Mouse (Mus musculus): ENCODE measurements around the gene Arhgap9. TPM values are rescaled to one million over a fixed set of nuclear protein-coding genes. Genes with fewer than 3 reads are reported as not detected.

The Arhgap9 gene
- total RNA-seq, 2 experiments from 2014 or later: 0.89 to 0.99 TPM

GRCm38 (mm10) chr10:127287936-127288293 is 33.8 kb upstream of the Arhgap9 start:
- TF ChIP-seq CTCF (IDR thresholded peaks at IDR 0.05): no peak
- Histone ChIP-seq H3K27ac (peak overlapping the region; percentile 98), H3K4me3 (peak overlapping the region; percentile 97)
- intact Hi-C loops (cut with DNase I): no loop called here
- DNase-seq: peak; percentile 36

DNA sequence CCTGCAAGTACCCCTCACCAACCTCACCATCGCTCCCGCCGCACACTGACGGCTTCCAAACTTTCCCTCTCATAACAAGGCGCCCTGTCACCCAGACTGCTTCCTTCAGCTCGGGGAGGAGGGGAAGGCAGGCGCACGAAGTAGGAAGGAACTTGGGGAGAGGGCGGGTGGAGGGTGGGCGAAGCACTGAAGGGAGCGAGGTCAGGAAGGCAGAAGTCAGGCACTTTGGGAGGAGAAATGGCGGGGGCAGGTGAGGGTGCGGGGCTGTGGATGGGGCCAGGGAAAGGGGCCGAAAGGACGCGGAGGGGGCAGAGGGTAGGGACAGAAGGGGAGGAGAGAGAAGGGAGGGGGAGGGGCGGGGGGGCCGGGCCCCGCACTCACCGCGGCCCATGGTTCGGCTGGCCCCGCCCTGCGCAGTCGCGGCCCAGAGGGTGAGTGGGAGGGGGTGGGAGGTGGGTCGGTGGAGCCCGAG is 33.4 kb upstream of the Arhgap9 start:
- H3K27ac ChIP-seq: peak overlapping the region; percentile 98
- intact Hi-C loops (cut with DNase I): no loop called here
- H3K4me3 ChIP-seq: peak overlapping the region; percentile 97
- TF ChIP-seq CTCF (IDR thresholded peaks at IDR 0.05): no peak
- DNase-seq: no peak

DNA sequence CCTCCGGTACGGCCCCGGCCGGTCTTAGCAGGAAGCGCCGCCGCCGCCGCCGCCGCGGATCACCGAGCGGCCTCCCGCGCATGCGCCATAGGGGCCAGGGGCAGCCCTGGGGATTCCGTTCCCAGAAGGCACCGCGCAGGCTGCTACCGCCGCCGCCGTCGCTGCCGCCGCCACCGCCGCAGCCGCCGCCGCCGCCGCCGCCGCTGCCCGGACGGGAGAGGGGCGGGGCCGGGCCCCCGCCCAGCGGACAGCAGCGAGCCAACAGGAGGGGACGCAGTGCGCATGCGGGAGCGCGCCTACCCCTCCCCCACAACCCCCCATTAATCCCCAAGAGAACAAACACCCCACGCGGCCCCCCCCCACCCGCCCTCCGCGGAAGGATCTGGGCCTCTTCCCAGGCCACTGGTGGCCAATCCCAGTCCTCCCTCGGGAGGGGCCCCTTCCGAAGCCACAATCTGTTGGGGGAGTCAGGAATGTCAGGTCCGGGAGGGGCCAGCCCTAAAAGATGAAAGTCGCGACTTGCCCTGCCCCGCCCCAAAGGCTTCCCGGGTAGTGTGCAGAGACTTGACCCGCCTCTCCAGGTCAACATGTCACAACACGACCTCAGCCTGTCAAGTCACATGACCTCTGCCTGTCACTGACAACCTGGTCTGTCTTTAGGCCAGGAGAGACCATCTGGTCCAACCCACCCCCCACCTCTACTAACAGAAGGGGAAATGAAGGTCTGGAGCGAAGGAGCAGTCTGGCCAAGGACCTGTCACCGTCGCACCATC is 32.8 kb upstream of the Arhgap9 start, which contains the start of gene Mbd6:
Mbd6 (minus strand) TSS at position 219 of the 773 bp plus-strand sequence.
- peak; percentile 96 for DNase-seq
- Histone ChIP-seq H3K27ac (peak within 1 kb of the TSS; percentile 98), H3K4me3 (peak within 1 kb of the TSS; percentile 97)
- intact Hi-C loops (cut with DNase I): no loop called here
- no peak for TF ChIP-seq CTCF (IDR thresholded peaks at IDR 0.05)

DNA sequence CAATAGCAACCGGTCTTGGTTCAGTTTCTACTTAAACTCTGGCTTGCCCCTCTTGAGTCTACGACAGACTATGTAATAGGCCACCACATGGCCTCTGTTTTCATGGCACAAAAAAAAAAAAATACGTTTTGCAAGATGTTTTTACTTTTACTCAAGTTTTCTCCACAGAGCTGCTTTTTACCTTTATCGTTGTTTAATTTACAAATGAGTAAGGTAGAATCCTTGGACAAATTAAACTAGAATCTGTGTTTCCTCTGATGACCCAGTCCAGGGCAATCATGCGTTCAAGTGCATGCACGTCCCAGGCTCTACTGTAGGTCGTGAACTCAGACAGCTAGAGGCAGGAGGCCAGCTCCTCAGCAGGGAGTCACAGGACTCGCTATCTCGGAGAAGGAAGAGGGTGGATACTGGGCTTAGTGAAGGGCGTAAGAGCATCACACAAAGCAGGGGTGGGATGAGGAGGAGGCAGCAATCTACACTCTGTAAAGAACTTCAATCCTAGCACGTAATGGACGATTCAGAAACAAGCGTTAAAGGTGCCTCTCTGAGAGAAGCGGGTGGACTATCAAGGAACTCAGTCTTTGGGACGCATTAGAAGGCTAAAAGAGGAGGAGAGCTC is 32.1 kb upstream of the Arhgap9 start:
- intact Hi-C loops (cut with DNase I): loop anchor here (1.0 kb wide), 1 partner anchor 22 kb away; the partner anchor contains the start of gene Mars
- Histone ChIP-seq H3K4me3 (peak overlapping the region; percentile 97), H3K27ac (peak overlapping the region; percentile 98)
- TF ChIP-seq CTCF (IDR thresholded peaks at IDR 0.05): no peak
- DNase-seq: peak; percentile 82

- intact Hi-C loops (cut with DNase I): loop anchor here (1.0 kb wide), 1 partner anchor 21 kb away; the partner anchor contains the start of gene Mars
These were observed 31.3 kb upstream of the Arhgap9 start for GRCm38 (mm10) chr10:127290307-127290929.

GRCm38 (mm10) chr10:127290930-127291880 is 30.6 kb upstream of the Arhgap9 start:
- Histone ChIP-seq H3K4me3 (peak overlapping the region; percentile 97), H3K27ac (peak overlapping the region; percentile 98)
- intact Hi-C loops (cut with DNase I): loop anchor here (1.0 kb wide), 1 partner anchor 20 kb away; the partner anchor contains the start of gene Mars
- no peak for TF ChIP-seq CTCF (IDR thresholded peaks at IDR 0.05)
- peak; percentile 77 for DNase-seq

More at GRCm38 (mm10) chr10:127290307-127290929, 31.3 kb upstream of the Arhgap9 start:
- peak; percentile 100 for DNase-seq
- Histone ChIP-seq H3K27ac (peak overlapping the region; percentile 98), H3K4me3 (peak overlapping the region; percentile 97)
- TF ChIP-seq CTCF (IDR thresholded peaks at IDR 0.05): no peak

- H3K4me3 ChIP-seq: peak overlapping the region; percentile 97
- DNase-seq: no peak
- peak overlapping the region; percentile 98 for H3K27ac ChIP-seq
- intact Hi-C loops (cut with DNase I): no loop called here
- no peak for TF ChIP-seq CTCF (IDR thresholded peaks at IDR 0.05)
These were observed 29.7 kb upstream of the Arhgap9 start for GRCm38 (mm10) chr10:127291881-127292638.

GRCm38 (mm10) chr10:127292987-127293538 is 28.7 kb upstream of the Arhgap9 start:
- DNase-seq: peak; percentile 76
- peak overlapping the region; percentile 97 for H3K4me3 ChIP-seq
- peak overlapping the region; percentile 98 for H3K27ac ChIP-seq
- no peak for TF ChIP-seq CTCF (IDR thresholded peaks at IDR 0.05)
- intact Hi-C loops (cut with DNase I): no loop called here

DNA sequence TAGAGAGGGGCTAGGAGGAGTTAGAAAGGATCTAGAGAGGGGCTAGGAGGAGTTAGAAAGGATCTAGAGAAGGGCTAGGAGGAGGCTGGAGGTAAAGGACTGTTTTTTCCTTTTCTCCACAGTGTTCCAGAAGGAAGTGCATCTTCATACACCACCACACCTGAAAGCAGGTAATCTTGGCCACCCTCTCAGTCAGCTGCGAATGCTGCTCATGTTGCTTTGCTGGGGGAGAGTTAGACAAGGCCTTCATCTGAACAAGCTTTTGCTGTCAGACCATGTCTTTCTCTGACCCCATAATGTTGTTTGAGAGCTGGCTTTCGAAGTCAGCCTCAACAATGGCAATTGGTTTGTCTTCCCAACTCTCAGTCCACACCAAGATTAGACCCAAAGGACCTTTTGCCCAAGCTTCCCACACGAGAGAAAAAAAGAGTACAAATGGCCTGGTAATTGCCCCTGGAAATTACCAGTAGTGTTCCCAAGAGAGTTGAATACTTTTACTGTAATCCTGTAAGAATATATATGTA is 28.1 kb upstream of the Arhgap9 start:
- intact Hi-C loops (cut with DNase I): no loop called here
- TF ChIP-seq CTCF (IDR thresholded peaks at IDR 0.05): no peak
- no peak for DNase-seq
- peak overlapping the region; percentile 98 for H3K27ac ChIP-seq
- H3K4me3 ChIP-seq: peak overlapping the region; percentile 97

DNA sequence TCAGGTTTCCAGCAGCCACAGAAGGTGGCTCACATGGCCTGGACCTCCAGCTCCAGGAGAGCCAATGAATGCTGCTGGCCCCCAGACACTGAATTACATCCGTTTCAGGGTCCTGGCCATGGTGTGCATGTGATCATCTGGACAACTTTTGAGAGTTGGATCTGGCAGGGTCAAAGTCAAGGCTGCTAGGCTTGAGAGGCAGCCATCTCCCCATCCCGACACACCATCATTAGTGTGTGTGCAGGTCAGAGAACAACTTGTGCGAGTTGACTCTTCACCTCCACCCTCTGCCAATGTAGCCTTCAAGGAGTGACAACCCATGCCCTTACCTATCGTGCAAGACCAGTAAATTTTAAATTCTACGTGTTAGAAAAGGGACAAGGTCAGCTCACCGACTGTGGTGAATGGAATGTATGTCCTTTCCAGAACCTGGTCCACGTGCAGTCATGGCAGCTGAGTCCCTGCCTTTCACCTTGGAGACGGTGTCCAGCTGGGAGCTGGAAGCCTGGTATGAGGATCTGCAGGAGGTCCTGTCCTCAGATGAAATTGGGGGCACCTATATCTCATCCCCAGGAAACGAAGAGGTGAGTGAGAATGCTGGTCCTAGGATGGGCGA is 26.8 kb upstream of the Arhgap9 start:
- DNase-seq: no peak
- intact Hi-C loops (cut with DNase I): no loop called here
- peak overlapping the region; percentile 98 for H3K27ac ChIP-seq
- no peak for TF ChIP-seq CTCF (IDR thresholded peaks at IDR 0.05)
- H3K4me3 ChIP-seq: peak overlapping the region; percentile 11; the same call in 1 of the 2 replicates

Measured in gastrocnemius, adult 2 months (tissue).